Mouse (Mus musculus): ENCODE measurements around the gene Tm7sf3. TPM values are rescaled to one million over a fixed set of nuclear protein-coding genes. Genes with fewer than 3 reads are reported as not detected.
"Not testable (repeated sequence)": the region's sequence is repeated elsewhere in the genome, so short reads cannot be mapped to it uniquely, and the experiment has no call there.

Tm7sf3 gene
- polyA plus RNA-seq, 1 experiment: 29.3 TPM

- no peak for DNase-seq (ENCODE audit: extremely low spot score in 1 of 2, low spot score in 1 of 2)
These were observed 26.0 kb downstream of the Tm7sf3 start for GRCm38 (mm10) chr6:146616670-146617069.

- no peak for DNase-seq (ENCODE audit: extremely low spot score in 1 of 2, low spot score in 1 of 2)
These were observed 26.7 kb downstream of the Tm7sf3 start for GRCm38 (mm10) chr6:146615891-146616290.

GRCm38 (mm10) chr6:146614541-146614940 is 28.1 kb downstream of the Tm7sf3 start:
- DNase-seq (ENCODE audit: extremely low spot score in 1 of 2, low spot score in 1 of 2): no peak

- no peak for DNase-seq (ENCODE audit: extremely low spot score in 1 of 2, low spot score in 1 of 2)
These were observed 28.7 kb downstream of the Tm7sf3 start for GRCm38 (mm10) chr6:146613907-146614306.

GRCm38 (mm10) chr6:146612736-146613135 is 29.9 kb downstream of the Tm7sf3 start:
- DNase-seq (ENCODE audit: extremely low spot score in 1 of 2, low spot score in 1 of 2): no peak

GRCm38 (mm10) chr6:146611897-146612296 is 30.7 kb downstream of the Tm7sf3 start:
- DNase-seq (ENCODE audit: extremely low spot score in 1 of 2, low spot score in 1 of 2): no peak

GRCm38 (mm10) chr6:146611385-146611784 is 31.2 kb downstream of the Tm7sf3 start:
- DNase-seq (ENCODE audit: extremely low spot score in 1 of 2, low spot score in 1 of 2): no peak

GRCm38 (mm10) chr6:146603651-146604050 is 39.0 kb downstream of the Tm7sf3 start:
- DNase-seq (ENCODE audit: extremely low spot score in 1 of 2, low spot score in 1 of 2): no peak

GRCm38 (mm10) chr6:146602601-146603000 is 40.0 kb downstream of the Tm7sf3 start:
- no peak for DNase-seq (ENCODE audit: extremely low spot score in 1 of 2, low spot score in 1 of 2)

- DNase-seq (ENCODE audit: extremely low spot score in 1 of 2, low spot score in 1 of 2): no peak
These were observed 57.5 kb downstream of the Tm7sf3 start for GRCm38 (mm10) chr6:146585134-146585533.

GRCm38 (mm10) chr6:146583366-146584046 is 59.1 kb downstream of the Tm7sf3 start:
- DNase-seq (ENCODE audit: extremely low spot score in 1 of 2, low spot score in 1 of 2): peak in 1 of 2 experiments; percentile 30

- DNase-seq (ENCODE audit: extremely low spot score in 1 of 2, low spot score in 1 of 2): peak; percentile 80 to 83
These were observed 62.2 kb downstream of the Tm7sf3 start for GRCm38 (mm10) chr6:146580381-146580926.

GRCm38 (mm10) chr6:146578586-146578985 is 64.0 kb downstream of the Tm7sf3 start:
- peak; percentile 42 to 66 for DNase-seq (ENCODE audit: extremely low spot score in 1 of 2, low spot score in 1 of 2)

- peak; percentile 58 to 71 for DNase-seq (ENCODE audit: extremely low spot score in 1 of 2, low spot score in 1 of 2)
These were observed 64.5 kb downstream of the Tm7sf3 start for GRCm38 (mm10) chr6:146578111-146578531.

- peak; percentile 95 to 97 for DNase-seq (ENCODE audit: extremely low spot score in 1 of 2, low spot score in 1 of 2)
These were observed 65.1 kb downstream of the Tm7sf3 start, which contains the start of gene Ints13 for GRCm38 (mm10) chr6:146577310-146578109. TSS of gene Ints13 (minus strand) at chr6:146577835.

- no peak for DNase-seq (ENCODE audit: extremely low spot score in 1 of 2, low spot score in 1 of 2)
These were observed 65.7 kb downstream of the Tm7sf3 start, which contains the start of gene Fgfr1op2 for GRCm38 (mm10) chr6:146576903-146577302. TSS of gene Fgfr1op2 (plus strand) at chr6:146577203.

- DNase-seq (ENCODE audit: extremely low spot score in 1 of 2, low spot score in 1 of 2): no peak
These were observed 70.6 kb downstream of the Tm7sf3 start for GRCm38 (mm10) chr6:146572073-146572472.

- DNase-seq (ENCODE audit: extremely low spot score in 1 of 2, low spot score in 1 of 2): not testable (repeated sequence)
These were observed 80.2 kb downstream of the Tm7sf3 start for GRCm38 (mm10) chr6:146562461-146562860.

Data from frontal cortex, adult 2 months (tissue).